Mouse (Mus musculus): ENCODE results near the gene Tmem260.

The Tmem260 gene

DNA sequence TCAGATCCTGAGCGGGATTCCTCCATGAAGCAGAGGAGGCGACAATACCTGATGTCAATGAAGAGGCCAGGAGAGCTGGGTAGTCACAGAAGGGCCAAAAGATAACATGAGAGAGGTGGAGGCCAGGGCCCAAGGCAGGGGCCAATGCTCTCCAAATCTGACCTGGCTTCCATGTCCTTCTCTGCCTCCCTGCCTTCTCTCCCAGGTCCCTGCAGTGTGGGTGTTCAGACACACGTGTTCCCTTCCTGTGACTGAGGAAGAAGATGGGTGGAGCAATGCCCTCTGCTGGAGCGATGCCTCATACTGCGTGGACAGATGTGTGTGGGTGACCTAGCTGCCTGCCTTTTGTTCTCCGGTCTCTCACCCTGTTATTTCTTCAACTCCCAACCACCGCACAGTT is 113.8 kb downstream of the Tmem260 start:
- no peak for DNase-seq

DNA sequence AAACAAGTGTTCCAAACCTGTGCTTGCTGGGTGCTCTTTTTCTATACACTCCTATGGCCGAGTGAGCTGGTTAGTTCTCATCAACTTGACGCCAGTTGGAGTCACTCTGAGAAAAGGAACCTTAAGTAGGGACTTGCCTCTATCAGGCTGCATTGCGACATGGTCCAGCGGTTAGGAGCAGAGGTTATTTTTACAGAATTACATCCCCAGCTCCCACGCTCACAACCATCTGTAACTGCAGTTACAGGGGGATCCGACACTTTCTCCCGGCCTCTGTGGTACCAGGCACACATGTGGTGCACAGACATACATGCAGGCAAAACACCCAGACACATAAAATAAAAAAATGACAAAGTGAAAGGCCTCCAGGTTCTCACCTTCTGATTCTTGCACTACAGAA is 120.7 kb downstream of the Tmem260 start:
- DNase-seq: no peak
